Mouse (Mus musculus) olfactory bulb, adult 2 months (tissue): ENCODE data around the gene Trank1.

Source experiments
- CTCF ChIP-seq: fragments of 200-500 bp; IDR thresholded peaks from 2 replicates; pipeline ENCODE4 v1.5.1; 2012; ENCODE audit warnings: low read depth, mild to moderate bottlenecking, low read length, moderate library complexity; ENCODE audit not compliant: insufficient read depth
- POLR2A ChIP-seq: fragments of 200-500 bp; IDR thresholded peaks from 2 replicates; pipeline ENCODE4 v1.6.1; 2012; ENCODE audit warnings: mild to moderate bottlenecking, low read depth, low read length, moderate library complexity; ENCODE audit not compliant: insufficient read depth

DNA sequence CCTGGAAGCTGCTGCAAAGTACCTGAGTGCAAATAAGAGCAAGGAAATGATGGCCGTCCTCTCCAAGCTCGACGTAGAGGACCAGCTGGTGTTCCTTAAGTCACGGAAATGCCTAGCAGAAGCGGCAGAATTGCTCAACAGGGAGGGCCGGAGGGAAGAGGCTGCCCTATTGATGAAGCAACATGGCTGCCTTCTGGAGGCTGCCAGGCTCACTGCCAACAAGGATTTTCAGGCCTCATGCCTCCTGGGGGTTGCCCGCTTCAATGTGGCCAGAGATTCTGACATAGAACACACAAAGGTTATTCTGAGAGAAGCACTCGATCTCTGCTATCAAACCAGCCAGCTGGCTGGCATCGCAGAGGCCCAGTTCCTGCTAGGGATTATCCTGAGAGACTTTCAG, 78.5 kb downstream of the Trank1 start:
- TF ChIP-seq CTCF (no peak), POLR2A (no peak)
